31 mouse cellular contexts compared by ENCODE assay signal in genomic region chr13:51190336-51190735, GRCm38 (mm10). TPM values are rescaled to one million over a fixed set of nuclear protein-coding genes. Genes with fewer than 3 reads are reported as not detected.
DNase-seq lines count a peak whose midpoint lies in the region; ATAC-seq and TF ChIP-seq lines count a peak whose summit lies in the region.
"Had no signal": no experiment of that assay in that cellular context is flagged by ENCODE, and none has a peak within 500 bp of the region (broad histone marks: within the 10 kb centered on the region; RNA-seq: fewer than 3 reads in every experiment).

No protein-coding gene starts in this region.

- ATAC-seq in CD4-positive, CD25-positive, alpha-beta regulatory T cell, adult 4 months = no peak
- no peak for ATAC-seq in liver, embryonic 14.5 days (ENCODE audit: insufficient read depth)
- no peak for ATAC-seq in liver, embryonic 11.5 days (replicated peaks; ENCODE audit: low FRiP score)
- no peak for ATAC-seq in stomach, postnatal 0 days (ENCODE audit: low FRiP score, low TSS enrichment)
- ATAC-seq: activated CD4-positive, CD25-positive, alpha-beta regulatory T cell, adult 4 months; forebrain, postnatal 0 days; liver, embryonic 12.5 days had no signal

- H3K27ac ChIP-seq in liver, embryonic 14.5 days = no peak overlapping the region
- no peak overlapping the region for H3K27ac ChIP-seq in liver, embryonic 11.5 days (ENCODE audit: low read depth, low read length)
- no peak overlapping the region for H3K27ac ChIP-seq in thymus, adult 2 months (ENCODE audit: control insufficient read depth, insufficient read depth, low read length)
- H3K27ac ChIP-seq in stomach, postnatal 0 days (replicated peaks) = no peak overlapping the region
- H3K27ac ChIP-seq: embryonic facial prominence, embryonic 10.5 days; embryonic facial prominence, embryonic 15.5 days; forebrain, embryonic 12.5 days; heart, embryonic 15.5 days; hindbrain, embryonic 12.5 days; kidney, embryonic 15.5 days; layer of hippocampus, adult 2 months; left cerebral cortex, adult 2 months; limb, embryonic 12.5 days; liver, embryonic 12.5 days; midbrain, embryonic 10.5 days; neural tube, embryonic 12.5 days had no signal

- 38% methylated on average over 3 of the region's 3 CpGs for WGBS in liver, embryonic 14.5 days (ENCODE audit: insufficient replicate concordance)
- WGBS in liver, embryonic 11.5 days = 46% methylated on average over 3 of the region's 3 CpGs
- WGBS in thymus, adult 2 months = 74% methylated on average over 3 of the region's 3 CpGs
- WGBS in stomach, postnatal 0 days = 59% methylated on average over 3 of the region's 3 CpGs

- H3K4me2 ChIP-seq in liver, embryonic 14.5 days (ENCODE audit: low read depth) = no peak overlapping the region
- H3K4me2 ChIP-seq in liver, embryonic 11.5 days = no peak overlapping the region
- H3K4me2 ChIP-seq in stomach, postnatal 0 days (replicated peaks; ENCODE audit: low read depth) = no peak overlapping the region
- H3K4me2 ChIP-seq: embryonic facial prominence, embryonic 15.5 days; forebrain, embryonic 12.5 days; heart, embryonic 15.5 days; hindbrain, embryonic 12.5 days; kidney, embryonic 15.5 days; limb, embryonic 12.5 days; liver, embryonic 12.5 days; lung, embryonic 14.5 days; neural tube, embryonic 12.5 days had no signal

- DNase-seq in CD4-positive, CD25-positive, alpha-beta regulatory T cell, adult 2 months (ENCODE audit: low read depth, low spot score) = peak; percentile 12
- no peak for DNase-seq in liver, embryonic 14.5 days (ENCODE audit: low read depth in 3 of 3, low spot score in 3 of 3)
- DNase-seq in liver, embryonic 11.5 days (ENCODE audit: low spot score) = no peak
- DNase-seq in thymus, adult 2 months = peak; percentile 9
- DNase-seq in thymus, postnatal 10 days (ENCODE audit: low spot score in 2 of 2) = no peak
- DNase-seq in stomach, postnatal 0 days (ENCODE audit: low spot score) = no peak
- DNase-seq in yolk sac, embryonic 10.5 days (ENCODE audit: low spot score) = no peak
- DNase-seq: adrenal gland, adult 2 months; adrenal gland, postnatal 36 days; cerebellum, adult 8-10 months; cerebellum, postnatal 25 days; forebrain, postnatal 0 days; gastrocnemius, postnatal 10 days; kidney, adult 11 months; lung, embryonic 14.5 days; right cerebral cortex, postnatal 4 days had no signal

- TF ChIP-seq POLR2A in thymus, adult 2 months (IDR thresholded peaks at IDR 0.05; ENCODE audit: control insufficient read depth, extremely low read depth, insufficient read depth, low read length, poor library complexity) = no peak

- no peaks in the 10 kb centered on the region for H3K36me3 ChIP-seq in liver, embryonic 14.5 days (replicated peaks; ENCODE audit: control insufficient read depth, insufficient read depth, low read depth)
- no peaks in the 10 kb centered on the region for H3K36me3 ChIP-seq in liver, embryonic 11.5 days (ENCODE audit: control insufficient read depth, insufficient read depth, low read length)
- H3K36me3 ChIP-seq in thymus, adult 2 months (ENCODE audit: control insufficient read depth, insufficient read depth, low read length) = no peaks in the 10 kb centered on the region
- H3K36me3 ChIP-seq in stomach, postnatal 0 days (ENCODE audit: control insufficient read depth, insufficient read depth, low read length) = no peaks in the 10 kb centered on the region
- H3K36me3 ChIP-seq: embryonic facial prominence, embryonic 10.5 days; embryonic facial prominence, embryonic 15.5 days; forebrain, embryonic 12.5 days; heart, embryonic 15.5 days; hindbrain, embryonic 12.5 days; kidney, embryonic 15.5 days; limb, embryonic 12.5 days; liver, embryonic 12.5 days; midbrain, embryonic 10.5 days; neural tube, embryonic 12.5 days had no signal

- TF ChIP-seq EP300 in liver, embryonic 14.5 days (IDR thresholded peaks at IDR 0.05; ENCODE audit: low read depth) = no peak
- TF ChIP-seq EP300 in stomach, postnatal 0 days (optimal IDR thresholded peaks at IDR 0.05) = no peak

- no peaks in the 10 kb centered on the region for H3K4me1 ChIP-seq in liver, embryonic 14.5 days (replicated peaks; ENCODE audit: control insufficient read depth in 2 of 2, insufficient read depth in 2 of 2, low read length in 1 of 2)
- H3K4me1 ChIP-seq in liver, embryonic 11.5 days (replicated peaks; ENCODE audit: control insufficient read depth, insufficient read depth, low read length) = no peaks in the 10 kb centered on the region
- peaks cover 9% of the 10 kb centered on the region for H3K4me1 ChIP-seq in thymus, adult 2 months (replicated peaks; ENCODE audit: control insufficient read depth, insufficient read depth, low read length)
- no peaks in the 10 kb centered on the region for H3K4me1 ChIP-seq in stomach, postnatal 0 days (replicated peaks; ENCODE audit: control insufficient read depth, insufficient read depth)
- H3K4me1 ChIP-seq: embryonic facial prominence, embryonic 15.5 days; forebrain, embryonic 12.5 days; heart, embryonic 15.5 days; hindbrain, embryonic 12.5 days; kidney, embryonic 15.5 days; liver, embryonic 12.5 days; midbrain, embryonic 10.5 days; neural tube, embryonic 12.5 days had no signal

- H3K4me3 ChIP-seq in liver, embryonic 14.5 days (ENCODE audit: insufficient read depth in 1 of 2, low read depth in 2 of 2, low read length in 2 of 2) = no peak overlapping the region
- no peak overlapping the region for H3K4me3 ChIP-seq in liver, embryonic 11.5 days (ENCODE audit: low read depth, low read length)
- H3K4me3 ChIP-seq in thymus, adult 2 months (ENCODE audit: control insufficient read depth, insufficient read depth, low read length) = no peak overlapping the region
- no peak overlapping the region for H3K4me3 ChIP-seq in stomach, postnatal 0 days (ENCODE audit: low read depth, low read length)
- H3K4me3 ChIP-seq: embryonic facial prominence, embryonic 10.5 days; embryonic facial prominence, embryonic 15.5 days; forebrain, embryonic 12.5 days; heart, embryonic 15.5 days; hindbrain, embryonic 12.5 days; kidney, embryonic 15.5 days; layer of hippocampus, adult 2 months; left cerebral cortex, adult 2 months; limb, embryonic 12.5 days; liver, embryonic 12.5 days; midbrain, embryonic 10.5 days; myocyte; neural tube, embryonic 12.5 days had no signal

- H3K27me3 ChIP-seq in liver, embryonic 14.5 days (ENCODE audit: control insufficient read depth, insufficient read depth, low read length) = no peaks in the 10 kb centered on the region
- H3K27me3 ChIP-seq in liver, embryonic 11.5 days (replicated peaks; ENCODE audit: control insufficient read depth, insufficient read depth, low read length) = no peaks in the 10 kb centered on the region
- H3K27me3 ChIP-seq in thymus, adult 2 months (ENCODE audit: control insufficient read depth, insufficient read depth, low read length) = no peaks in the 10 kb centered on the region; the same call in 1 of the 2 replicates
- no peaks in the 10 kb centered on the region for H3K27me3 ChIP-seq in stomach, postnatal 0 days (ENCODE audit: control insufficient read depth, insufficient read depth, low read length)
- H3K27me3 ChIP-seq: embryonic facial prominence, embryonic 15.5 days; forebrain, embryonic 12.5 days; heart, embryonic 15.5 days; hindbrain, embryonic 12.5 days; limb, embryonic 12.5 days; liver, embryonic 12.5 days; neural tube, embryonic 12.5 days had no signal

- TF ChIP-seq CTCF in liver, embryonic 14.5 days (IDR thresholded peaks at IDR 0.05; ENCODE audit: low read depth) = peak; percentile 16; the same call in 1 of the 2 replicates
- no peak for TF ChIP-seq CTCF in thymus, adult 2 months (IDR thresholded peaks at IDR 0.05; ENCODE audit: borderline replicate concordance, control insufficient read depth, extremely low read depth, insufficient read depth, low read length, poor library complexity)
- TF ChIP-seq CTCF in stomach, postnatal 0 days (IDR thresholded peaks at IDR 0.05; ENCODE audit: low read depth) = peak; percentile 39

- H3K9ac ChIP-seq in liver, embryonic 14.5 days (replicated peaks) = no peak overlapping the region
- no peak overlapping the region for H3K9ac ChIP-seq in liver, embryonic 11.5 days (ENCODE audit: low read depth, low read length)
- H3K9ac ChIP-seq in stomach, postnatal 0 days (ENCODE audit: low read length) = no peak overlapping the region
- H3K9ac ChIP-seq: embryonic facial prominence, embryonic 15.5 days; forebrain, embryonic 12.5 days; forebrain, postnatal 0 days; heart, embryonic 15.5 days; hindbrain, embryonic 12.5 days; kidney, embryonic 15.5 days; limb, embryonic 12.5 days; liver, embryonic 12.5 days; lung, embryonic 14.5 days; neural tube, embryonic 12.5 days had no signal

- H3K9me3 ChIP-seq in liver, embryonic 14.5 days (ENCODE audit: control insufficient read depth, low read length) = no peaks in the 10 kb centered on the region
- no peaks in the 10 kb centered on the region; the same call in 1 of the 2 replicates for H3K9me3 ChIP-seq in liver, embryonic 11.5 days (ENCODE audit: control insufficient read depth, low read length)
- H3K9me3 ChIP-seq in stomach, postnatal 0 days (ENCODE audit: control insufficient read depth, low read length) = no peaks in the 10 kb centered on the region
- H3K9me3 ChIP-seq: embryonic facial prominence, embryonic 15.5 days; forebrain, embryonic 12.5 days; heart, embryonic 15.5 days; hindbrain, embryonic 12.5 days; liver, embryonic 12.5 days; midbrain, embryonic 10.5 days; neural tube, embryonic 12.5 days had no signal

RNA-seq across cellular contexts. Expression of gene Nxnl2, which starts 19.5 kb away (rescaled TPM):
- polyA plus RNA-seq in CD4-positive, CD25-positive, alpha-beta regulatory T cell, adult 4 months (2017; shearing (Covaris generic)) = under 1 TPM in 1 of 2 experiments, not detected in 1; 0.56 TPM
- 0.04 and 0.13 TPM in 2 replicates for polyA plus RNA-seq in liver, embryonic 14.5 days (2012; rRNA removed)
- not detected in 2 replicates for polyA plus RNA-seq in liver, embryonic 14.5 days (2014; fragmentation: Nextera tagmentation; extraction: Ambion mirVana)
- polyA plus RNA-seq in liver, embryonic 11.5 days (2014; fragmentation: Nextera tagmentation; extraction: Ambion mirVana) = 0.27 and 0.43 TPM in 2 replicates
- 1.5 and 1.8 TPM in 2 replicates for polyA plus RNA-seq in thymus, adult 2 months (2012; rRNA removed)
- 4.3 and 4.6 TPM in 2 replicates for polyA plus RNA-seq in stomach, postnatal 0 days (2015; fragmentation: Nextera tagmentation; extraction: Ambion mirVana)
- polyA plus RNA-seq: myocyte had no signal

Comparison
In these comparisons a context has a peak if more than half of its experiments do, and no peak if none do; other contexts are left out.
1. DNase-seq: peak in CD4-positive, CD25-positive, alpha-beta regulatory T cell, adult 2 months (single experiment) and thymus, adult 2 months (single experiment); none in liver, embryonic 14.5 days (0 of 3), liver, embryonic 11.5 days (single experiment), thymus, postnatal 10 days (0 of 2), stomach, postnatal 0 days (single experiment) and yolk sac, embryonic 10.5 days (single experiment).